Mouse (Mus musculus) cerebellum, postnatal 10 days (tissue): ENCODE data around the gene Pemt.

ENCODE experiments used
- DNase-seq, 2 experiments: peaks; one replicate each; pipeline ENCODE4 v3.0.0; 2021; ENCODE audit warnings: mixed read lengths in 2 of 2

Pemt gene

DNA sequence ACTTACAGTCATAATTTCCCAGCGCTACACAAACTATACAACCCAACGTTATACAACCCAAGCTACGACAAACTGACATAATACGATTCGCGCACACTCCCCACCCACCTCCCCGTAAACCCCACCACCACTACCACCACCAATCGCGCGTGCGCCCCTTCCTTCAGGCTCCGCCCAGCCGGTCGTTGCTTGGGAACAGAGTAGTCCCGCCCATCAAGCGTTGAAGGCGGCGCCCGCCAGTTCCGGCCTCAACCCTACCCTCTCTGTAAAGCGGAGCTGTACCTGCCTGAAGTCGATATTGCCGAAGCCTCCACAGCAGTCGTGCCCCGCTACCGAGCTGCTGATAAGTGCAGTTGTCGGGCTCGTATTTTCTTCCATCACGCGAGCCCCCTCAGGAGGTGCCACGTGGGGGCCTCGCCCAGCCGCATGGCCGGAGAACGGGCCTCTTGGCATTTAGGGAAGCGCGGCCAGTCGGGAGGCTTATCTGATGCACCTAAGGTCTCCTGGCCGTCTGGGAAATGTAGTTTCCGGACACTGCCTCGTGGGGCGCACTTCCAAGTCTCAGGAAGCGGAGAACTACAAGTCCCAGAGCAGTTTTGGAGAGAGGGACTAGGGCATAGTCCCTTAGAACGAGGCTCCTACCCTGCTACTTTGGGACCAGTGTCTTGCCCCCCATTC lies at the start of gene Pemt:
Gene Pemt (minus strand): TSS at position 432 of the 678 bp plus-strand sequence.
- peak; percentile 97 for DNase-seq

DNA sequence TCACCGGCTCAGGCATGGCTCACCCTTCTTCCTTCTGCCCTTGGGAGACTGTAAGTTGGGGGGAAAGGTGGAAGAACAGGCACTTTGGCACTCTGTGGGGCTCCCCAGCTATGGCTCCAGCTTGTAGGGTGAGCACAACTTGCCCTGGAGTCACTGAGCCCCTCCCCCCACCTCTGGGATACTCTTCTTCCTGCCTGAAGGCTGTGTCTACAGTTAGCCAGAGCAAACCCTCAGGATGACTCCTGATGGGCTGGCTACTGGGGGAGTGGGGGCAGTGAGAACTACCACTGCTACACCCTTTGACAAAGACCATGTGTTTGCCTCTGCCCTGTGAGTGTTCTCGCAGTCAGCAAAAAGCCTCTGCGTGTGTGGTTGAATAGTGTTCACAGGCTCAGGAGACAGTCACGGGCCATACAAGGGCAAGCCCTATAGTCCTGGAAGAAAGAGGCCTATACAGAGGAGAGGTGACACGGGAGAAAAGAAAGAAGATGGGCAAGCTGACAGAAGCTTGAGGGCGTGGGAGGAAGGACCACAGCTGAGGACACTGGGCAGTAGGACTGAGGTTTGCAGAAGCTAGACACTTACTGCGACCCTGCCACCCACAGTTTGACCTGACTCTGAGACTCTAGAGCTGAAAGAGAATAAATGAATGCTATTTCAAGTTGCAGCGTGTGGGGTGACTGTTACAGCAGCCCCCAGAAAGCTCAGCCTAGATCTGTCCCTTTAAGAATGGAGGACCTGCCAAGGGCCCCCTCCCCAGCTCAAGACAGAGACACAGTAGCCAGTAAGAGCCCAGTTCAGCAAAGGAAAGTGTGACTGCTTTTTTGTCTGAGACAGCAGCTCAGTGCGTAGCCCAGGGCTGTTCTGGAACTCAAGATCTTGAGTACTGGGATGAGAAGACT lies 48.9 kb upstream of the Pemt start:
- DNase-seq: no peak

DNA sequence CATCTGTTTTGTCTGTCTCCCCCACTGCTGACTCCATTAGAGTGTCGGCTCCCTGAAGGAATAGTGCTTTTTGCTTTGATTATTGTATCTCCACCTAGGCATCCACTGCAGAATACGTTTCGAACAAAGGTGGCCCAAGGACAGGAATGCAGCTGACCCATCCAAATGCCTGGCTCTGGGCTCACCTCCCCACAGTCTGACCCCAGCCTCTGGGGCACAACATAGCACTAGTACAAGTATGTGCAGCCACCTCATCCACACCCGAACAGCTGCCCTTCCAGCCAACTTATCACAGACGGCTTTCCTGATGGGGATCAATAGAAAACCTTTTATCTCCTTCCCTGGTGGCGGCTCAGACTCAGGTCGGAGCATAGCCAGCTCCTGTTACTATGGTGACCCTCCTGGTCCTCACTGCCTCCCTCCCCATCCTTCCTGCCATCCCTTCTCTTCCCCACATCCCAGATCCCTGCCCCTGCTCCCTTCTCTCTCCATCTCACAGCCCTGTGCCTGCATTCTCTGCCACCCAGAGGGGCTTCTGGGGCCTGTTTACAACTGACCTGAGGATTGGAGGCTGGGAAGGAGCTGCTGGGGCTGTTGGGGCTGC lies 47.8 kb upstream of the Pemt start:
- peak; percentile 48 to 63 for DNase-seq

DNA sequence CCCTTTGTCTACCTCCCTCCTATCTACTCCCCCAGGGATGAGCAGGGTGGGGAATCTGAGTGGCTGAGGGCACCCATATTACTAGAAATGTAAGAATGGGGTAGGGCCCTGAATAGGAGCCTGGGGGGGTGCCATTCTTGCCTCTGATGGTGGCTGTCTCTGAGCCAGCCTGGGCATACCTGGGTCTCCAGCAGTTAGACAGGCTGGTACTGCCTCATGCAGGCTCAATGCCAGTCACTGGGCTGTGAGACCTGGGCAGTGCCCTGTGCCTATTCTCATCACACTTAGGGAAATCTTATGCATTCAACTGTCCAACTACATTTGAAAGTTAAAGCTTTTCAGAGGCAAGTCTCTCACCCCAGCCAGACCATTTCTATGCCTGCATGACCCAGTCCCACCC lies 46.9 kb upstream of the Pemt start:
- peak; percentile 70 to 71 for DNase-seq

DNA sequence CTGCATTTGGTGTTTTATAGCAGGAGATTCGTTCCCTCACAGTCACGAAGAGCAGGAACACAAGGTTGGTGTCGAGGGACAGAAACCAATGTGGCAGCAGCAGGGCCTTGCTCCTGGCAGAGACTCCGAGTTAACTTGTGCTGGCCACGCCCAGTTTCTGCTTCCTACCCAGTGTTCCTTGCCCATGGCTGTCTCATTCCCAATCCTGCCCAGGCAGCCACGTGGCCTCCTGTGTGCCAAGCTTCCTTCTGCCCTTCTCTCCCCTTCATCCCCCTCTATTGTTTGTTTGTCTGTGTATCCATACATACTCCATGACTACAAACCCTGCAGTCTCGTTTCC lies 45.1 kb upstream of the Pemt start:
- DNase-seq: peak in 1 of 2 experiments; percentile 34

DNA sequence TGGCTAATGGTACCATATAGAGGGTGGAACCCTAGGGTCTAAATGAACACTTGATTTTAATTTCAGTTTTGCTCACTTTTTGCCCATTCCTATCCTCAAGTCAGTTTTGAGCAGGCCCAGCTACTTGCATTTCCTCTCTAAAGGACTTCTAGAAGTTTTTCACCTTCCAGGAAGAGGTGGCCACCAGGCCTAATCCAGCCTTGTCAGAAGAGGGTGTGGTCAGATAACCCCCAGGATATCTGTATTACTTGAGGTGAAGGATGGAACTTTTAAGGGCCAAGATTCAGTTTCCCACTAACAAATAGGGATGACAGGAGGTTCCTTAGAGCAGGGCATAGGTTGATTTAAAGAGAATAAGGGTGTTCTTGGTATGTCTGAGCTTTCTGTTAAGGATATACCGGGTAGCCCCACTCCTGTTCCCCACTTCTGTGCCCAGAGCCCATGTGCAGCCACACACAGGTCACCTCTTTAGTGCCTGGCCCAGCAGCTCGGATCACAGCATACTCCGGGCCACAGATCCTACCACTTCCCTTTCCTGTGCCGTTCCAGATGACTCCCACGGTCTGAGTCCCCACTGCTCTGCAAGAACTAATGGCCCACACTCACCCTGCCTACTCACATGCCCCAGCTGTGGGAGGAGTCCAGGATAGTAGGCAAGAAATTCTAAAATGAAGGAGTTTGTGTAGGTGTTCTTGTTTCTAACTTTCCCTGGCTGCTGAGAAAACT lies 44.6 kb upstream of the Pemt start:
- DNase-seq: no peak

DNA sequence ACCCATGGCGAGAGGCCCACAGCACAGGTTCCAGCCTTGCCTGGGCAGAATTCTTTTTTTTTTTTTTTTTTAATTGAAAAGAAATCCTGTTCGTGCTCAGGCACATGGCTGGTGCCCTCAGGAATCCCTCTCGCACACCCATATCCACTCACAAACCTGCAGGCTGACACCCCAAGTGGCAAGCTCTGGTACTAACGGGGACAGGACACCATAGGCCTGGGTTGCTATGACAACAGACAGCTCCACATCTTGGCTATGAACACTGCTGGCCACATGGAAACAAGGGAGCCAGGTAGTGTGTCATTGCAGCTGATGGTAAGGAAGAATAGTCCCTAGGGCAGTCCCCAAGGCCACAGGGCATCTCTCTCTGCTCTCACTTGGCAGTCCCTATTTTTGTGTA lies 42.7 kb upstream of the Pemt start:
- DNase-seq: peak; percentile 80 to 84

DNA sequence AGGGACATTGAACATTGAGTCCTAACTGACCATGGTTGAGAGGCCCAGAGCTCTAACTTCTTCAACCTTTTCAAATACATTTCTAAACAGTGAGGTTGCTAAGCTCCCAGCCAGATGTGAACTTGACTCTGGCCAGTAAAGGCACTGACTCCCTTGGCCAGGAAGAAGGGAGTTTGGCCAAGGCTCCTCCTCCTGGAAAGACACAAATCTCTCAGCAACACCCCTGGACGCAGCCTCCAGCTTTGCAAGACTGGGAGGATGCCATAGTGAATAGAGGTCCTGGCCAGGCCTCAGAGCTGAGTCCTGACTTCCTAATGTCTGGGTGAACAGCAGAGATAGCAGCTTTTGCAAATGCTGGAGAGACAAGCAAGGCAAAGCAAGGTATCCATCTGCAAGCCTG lies 40.4 kb upstream of the Pemt start:
- no peak for DNase-seq

DNA sequence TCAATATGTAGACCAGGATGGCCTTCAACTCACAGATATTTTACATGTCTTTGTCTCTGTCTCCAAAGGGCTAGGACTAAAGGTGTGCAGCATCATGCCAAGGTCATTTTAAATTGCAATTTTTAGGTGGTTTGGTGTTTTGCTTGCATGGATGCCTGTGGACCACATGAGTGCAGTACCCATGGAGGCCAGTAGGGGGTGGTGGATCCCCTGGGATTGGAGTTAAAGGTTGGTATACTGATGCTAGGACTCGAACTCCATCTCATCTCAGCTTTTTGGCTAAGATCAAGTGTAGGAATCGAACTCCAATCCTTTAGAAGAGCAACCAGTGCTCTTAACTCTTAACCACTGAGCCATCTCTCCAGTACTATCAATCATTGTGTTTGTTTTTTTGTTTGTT lies 38.3 kb upstream of the Pemt start:
- peak; percentile 68 to 80 for DNase-seq

DNA sequence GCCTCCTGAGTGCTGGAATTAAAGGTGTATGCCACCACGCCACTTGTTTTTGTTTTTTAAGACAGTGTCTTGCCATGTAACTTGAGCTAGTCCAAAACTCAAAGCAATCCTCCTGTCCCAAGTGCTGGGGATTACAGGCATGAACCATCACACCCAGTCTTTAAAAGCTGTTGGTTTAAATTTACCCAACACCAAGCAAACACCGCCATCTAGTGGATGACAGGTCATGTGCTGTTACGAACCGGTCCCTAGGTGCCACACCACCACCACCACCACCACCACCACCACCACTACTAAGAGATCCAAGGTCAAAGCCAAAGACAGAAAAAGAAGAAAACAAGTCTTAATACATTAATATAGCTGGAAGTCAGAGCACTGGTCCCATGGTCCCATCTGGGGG lies 30.5 kb upstream of the Pemt start:
- DNase-seq: peak; percentile 92 to 94

DNA sequence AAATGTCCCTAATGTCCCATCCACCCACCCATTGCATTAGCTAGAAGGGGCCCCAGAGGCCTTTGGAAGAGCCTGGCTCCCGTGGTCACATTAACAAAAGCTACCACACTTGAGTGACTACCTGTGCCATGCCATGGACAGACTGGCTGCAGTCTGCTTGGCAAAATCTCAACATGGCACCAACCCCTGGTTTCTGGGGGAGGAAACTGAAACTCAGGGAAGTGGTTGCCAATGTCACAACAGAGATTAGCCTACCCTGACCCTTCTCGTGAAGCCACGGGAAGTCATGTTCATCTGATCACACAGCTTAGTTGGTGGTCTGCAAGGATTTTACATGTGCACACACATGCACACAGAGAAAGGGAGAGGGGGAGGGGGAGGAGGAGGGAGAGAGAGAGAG lies 29.9 kb upstream of the Pemt start:
- peak; percentile 51 to 53 for DNase-seq

DNA sequence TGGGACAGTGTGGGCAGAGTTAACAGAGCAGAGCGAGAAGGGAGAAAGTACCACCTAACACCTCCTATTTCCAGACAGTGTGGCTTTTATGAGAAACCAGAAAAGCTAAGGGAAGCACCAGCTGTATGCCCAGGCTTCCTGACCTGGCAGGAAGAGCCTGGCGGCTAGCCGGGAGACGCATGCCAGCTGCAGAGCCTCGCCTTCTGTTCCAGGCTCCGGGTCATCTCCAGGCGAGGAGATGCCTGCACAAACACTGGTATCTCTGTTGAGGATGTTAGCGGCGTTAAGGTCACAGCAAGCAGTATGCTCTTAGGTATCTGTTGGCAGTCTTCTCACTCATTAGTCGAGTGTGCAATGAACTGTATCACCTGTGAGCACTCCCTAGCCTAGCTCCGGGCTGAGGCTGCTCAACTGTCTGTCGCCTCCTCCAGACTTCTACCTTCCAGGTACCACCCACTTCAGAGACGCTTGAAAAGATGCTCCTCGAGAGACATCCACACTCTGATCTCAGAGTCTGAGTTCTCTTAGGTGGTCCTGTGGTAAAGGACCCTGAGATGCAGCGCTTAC lies 27.7 kb upstream of the Pemt start:
- DNase-seq: peak; percentile 93

DNA sequence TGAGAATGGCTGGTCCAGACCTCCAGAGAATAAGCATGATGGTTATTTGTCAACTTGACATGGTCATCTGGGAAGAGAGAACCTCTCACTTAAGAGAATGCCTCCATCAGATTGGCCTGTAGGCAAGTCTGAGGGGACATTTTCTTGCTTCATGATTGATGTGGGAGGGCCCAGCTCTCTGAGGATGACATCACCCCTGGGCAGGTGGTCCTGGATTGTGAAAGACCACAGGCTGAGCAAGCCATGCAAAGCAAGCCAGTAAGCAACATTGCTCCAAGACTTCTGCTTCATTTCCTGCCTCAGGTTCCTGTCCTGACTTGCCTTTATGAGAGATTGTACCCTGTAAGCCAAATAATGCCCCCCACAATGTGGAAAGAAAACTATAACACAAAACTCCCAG lies 26.8 kb upstream of the Pemt start:
- no peak for DNase-seq

DNA sequence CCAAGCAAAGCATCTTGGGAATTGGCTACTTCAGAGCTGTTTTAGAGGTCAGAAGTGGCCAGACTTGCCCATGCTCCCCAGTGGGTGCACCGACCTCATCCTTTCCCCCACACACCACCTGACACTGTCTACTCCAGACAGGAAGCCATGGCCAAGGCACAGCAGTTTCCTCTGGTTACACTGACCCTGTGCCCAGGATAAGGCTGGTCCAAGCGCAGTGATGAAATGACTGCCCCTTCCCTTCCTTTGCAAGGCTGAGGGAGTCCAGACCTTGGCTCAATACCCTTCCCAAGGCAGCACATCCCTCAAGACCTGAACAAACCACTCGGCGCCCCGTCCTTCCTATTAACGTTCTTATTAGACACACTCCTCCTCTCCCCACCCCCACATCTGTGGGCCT lies 24.9 kb upstream of the Pemt start:
- peak; percentile 75 to 79 for DNase-seq

DNA sequence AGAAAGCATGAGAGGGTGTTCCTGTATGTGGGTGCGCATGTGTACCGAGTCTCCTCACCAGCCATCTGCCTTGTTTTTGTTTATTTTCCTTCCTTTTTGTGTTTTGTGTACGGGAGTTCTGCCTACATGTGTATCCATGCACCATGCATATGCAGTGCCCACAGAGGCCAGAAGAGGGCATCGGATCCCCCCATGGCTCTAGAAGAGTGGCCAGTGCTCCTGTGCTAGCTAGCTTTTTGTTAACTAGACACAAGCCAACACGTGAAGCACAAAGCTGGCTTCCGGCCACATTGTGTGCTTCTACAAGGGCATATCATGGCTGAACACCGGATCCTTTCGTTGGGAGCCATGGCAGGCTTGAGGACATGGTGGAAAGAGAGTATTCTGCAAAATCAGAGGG lies 24.3 kb upstream of the Pemt start:
- peak; percentile 84 to 87 for DNase-seq

DNA sequence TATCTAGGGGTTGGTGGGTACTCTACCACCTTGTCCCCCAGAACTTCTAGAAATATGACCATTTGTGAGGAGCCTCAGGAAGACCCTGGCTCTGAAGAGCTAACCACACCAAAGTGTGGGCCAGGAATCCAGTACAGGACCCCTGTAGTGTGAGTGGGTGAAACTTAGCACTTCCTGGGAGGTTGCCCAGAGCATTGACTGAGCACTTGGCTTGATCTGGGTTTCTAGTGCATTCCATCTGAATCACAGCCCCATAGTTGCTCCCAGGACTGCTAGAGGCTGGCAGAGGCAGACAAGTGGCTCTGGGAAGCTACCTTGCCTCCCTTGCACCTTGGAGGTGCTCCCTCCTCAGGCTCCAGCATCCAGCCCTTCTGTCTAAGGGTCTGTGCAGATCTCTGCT lies 22.3 kb upstream of the Pemt start:
- no peak for DNase-seq

DNA sequence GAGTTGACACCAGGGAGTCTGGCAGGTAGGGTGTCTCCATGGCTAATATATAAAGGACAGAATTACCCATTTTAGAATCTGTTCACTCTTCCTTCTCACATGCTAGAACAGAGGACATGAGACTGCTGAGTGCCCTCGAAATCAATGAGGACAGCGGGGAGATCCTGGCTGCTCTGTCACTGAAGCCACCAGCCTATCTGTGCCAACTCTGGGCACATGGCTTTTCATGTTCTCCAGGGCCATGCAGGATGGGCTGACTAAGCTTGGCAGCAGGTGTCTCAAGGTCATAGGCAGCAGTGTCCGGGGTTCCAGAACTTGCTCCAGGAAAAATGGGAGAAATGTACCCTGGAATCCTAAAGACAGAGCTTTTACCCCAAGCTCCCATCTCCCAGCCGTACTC lies 21.4 kb upstream of the Pemt start:
- DNase-seq: no peak

DNA sequence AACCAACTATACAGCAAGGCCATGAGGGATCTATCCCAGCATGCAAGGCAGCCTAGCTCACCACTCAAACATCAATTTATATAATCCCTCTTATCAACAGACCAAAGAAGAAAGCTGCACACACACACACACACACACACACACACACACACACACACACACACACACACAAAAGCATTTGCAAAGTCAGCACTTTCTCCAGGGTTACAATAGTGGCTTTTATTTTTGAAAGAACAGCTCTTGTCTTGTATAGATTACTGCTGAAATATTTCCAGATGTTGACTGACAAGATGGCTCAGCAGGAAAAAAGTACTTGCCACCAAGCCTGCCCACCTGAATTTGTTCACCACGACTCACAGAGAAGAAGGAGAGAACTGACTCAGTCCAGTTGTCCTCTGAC lies 19.0 kb upstream of the Pemt start:
- DNase-seq: no peak

DNA sequence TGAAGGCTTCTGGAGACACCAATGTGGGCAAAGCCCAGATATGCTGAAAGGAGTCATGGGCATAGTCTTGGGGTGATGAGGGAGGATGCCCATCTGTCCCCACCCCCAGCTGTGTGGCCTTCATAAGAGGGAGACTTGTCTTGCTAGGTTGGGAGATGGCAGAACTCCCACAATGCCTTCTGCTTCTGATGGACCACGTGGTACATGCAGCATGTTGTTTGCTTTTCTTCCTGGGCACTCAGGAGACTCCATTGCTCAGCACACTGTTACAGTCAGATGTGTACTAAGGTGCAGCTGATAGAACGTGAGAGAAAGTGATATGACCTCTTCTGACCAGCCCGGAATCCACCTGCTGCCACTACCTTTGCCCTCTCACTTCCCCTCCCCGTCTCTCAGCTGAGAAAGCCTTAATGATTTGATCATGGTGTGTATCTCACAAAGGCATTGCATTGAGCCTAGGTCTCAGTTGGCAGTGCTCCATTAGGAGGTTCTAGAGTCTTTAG lies 15.3 kb upstream of the Pemt start:
- DNase-seq: no peak

DNA sequence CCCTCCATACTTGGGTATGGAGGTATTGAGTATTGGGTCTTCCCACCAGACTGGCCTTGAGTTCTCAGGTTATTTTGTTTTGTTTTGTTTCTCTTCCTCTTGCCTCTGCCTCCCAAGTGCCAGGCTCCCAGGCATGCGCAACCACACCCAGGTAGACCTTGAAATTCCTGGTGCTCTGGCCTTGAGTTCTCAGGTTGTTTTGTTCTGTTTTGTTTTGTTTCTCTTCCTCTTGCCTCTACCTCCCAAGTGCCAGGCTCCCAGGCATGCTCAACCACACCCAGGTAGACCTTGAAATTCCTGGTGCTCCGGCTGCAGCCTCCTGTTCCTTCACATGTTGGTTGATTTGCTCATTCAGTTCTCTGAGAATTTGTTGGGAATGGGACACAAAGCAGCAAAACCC lies 13.7 kb upstream of the Pemt start:
- no peak for DNase-seq

DNA sequence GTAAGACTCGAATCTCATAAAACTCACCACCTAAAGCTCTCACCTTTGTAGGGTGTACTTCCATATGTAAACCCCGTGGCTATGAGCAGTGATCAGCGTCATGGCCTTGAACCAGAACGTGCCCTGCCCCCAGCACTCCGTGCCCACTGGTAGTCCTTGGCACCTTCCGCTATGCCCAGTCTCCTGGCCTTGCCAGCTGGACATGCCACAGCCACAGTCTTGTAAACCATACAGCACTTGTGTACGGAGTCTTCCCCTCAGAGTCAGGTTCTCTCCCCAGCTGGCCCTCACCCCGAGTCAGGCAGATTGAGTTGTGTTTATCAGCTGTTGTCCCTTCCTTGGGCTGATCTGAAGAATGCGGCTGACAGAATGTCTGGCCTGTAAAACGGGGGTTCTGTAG lies 12.2 kb upstream of the Pemt start:
- DNase-seq: peak; percentile 56 to 66

DNA sequence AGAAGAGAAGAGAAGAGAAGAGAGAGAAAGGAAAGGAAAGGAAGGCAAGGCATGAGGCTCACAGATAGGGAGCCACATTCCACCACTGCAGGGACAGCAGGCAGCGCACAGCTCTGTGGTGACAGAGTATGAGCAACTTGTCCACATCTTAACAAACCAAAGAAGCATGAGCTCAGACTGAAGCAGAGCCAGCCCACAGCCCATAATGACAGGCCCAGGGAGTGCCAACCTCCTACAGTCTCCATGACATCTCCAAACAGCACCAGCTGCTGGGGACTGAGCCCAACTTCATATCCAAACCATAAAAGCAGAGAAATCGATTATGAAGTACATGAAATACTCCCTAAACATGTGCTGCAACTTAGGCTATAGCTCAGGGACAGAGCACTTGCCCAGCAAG lies 11.7 kb upstream of the Pemt start:
- DNase-seq: peak in 1 of 2 experiments; percentile 28

DNA sequence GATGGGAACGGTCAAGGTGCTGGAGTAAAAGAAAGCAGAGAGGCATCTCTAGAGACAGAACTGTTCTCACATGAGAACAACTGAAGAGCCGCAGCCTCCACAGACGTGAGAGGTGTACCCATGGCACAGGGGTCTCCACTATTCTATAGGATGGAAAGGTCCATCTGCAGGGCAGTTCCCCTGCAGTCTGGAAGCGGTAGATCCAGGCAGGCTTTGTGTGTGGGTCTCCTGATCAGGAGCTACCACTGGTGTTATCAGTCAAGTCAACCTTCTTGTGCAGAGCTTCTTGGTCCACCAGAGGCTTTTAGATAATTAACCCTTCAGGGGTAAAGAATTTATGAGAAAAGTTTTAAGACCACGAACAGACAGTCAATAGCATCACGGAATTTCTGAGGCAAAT lies 10.2 kb upstream of the Pemt start:
- DNase-seq: no peak
